Mouse (Mus musculus): Measurements from ENCODE around the gene Ets2. TPM values are rescaled to one million over a fixed set of nuclear protein-coding genes. Genes with fewer than 3 reads are reported as not detected.

The Ets2 gene
- polyA plus RNA-seq, 1 experiment from 2014 or later: 23.9 TPM

GRCm38 (mm10) chr16:95717631-95718030 lies 15.8 kb downstream of the Ets2 start:
- H3K27me3 ChIP-seq: no peaks in the 10 kb centered on the region
- no peak overlapping the region for H3K4me3 ChIP-seq
- 96% methylated on average over 6 of the region's 6 CpGs for WGBS
- no peaks in the 10 kb centered on the region for H3K4me1 ChIP-seq (replicated peaks)
- H3K27ac ChIP-seq (replicated peaks): no peak overlapping the region
- no peak for ATAC-seq (ENCODE audit: low read depth)
- no peak overlapping the region for H3K4me2 ChIP-seq
- H3K36me3 ChIP-seq: peaks cover 82% of the 10 kb centered on the region
- no peak overlapping the region for H3K9ac ChIP-seq
- H3K9me3 ChIP-seq: 0 out of 2 replicates have a peak, but pooled peaks cover 5% of the 10 kb centered on the region

GRCm38 (mm10) chr16:95718119-95718518 lies 16.2 kb downstream of the Ets2 start:
- peaks cover 82% of the 10 kb centered on the region for H3K36me3 ChIP-seq
- no peak for ATAC-seq (ENCODE audit: low read depth)
- 97% methylated on average over 4 of the region's 4 CpGs for WGBS
- no peak overlapping the region for H3K27ac ChIP-seq (replicated peaks)
- H3K4me2 ChIP-seq: no peak overlapping the region
- no peak overlapping the region for H3K4me3 ChIP-seq
- H3K9ac ChIP-seq: no peak overlapping the region
- H3K9me3 ChIP-seq: 0 out of 2 replicates have a peak, but pooled peaks cover 5% of the 10 kb centered on the region
- no peaks in the 10 kb centered on the region for H3K27me3 ChIP-seq
- H3K4me1 ChIP-seq (replicated peaks): no peaks in the 10 kb centered on the region

- 93% methylated on average over 8 of the region's 8 CpGs for WGBS
- no peak for ATAC-seq (ENCODE audit: low read depth)
- Histone ChIP-seq H3K36me3 (peaks cover 61% of the 10 kb centered on the region), H3K9me3 (0 out of 2 replicates have a peak, but pooled peaks cover 5% of the 10 kb centered on the region), H3K9ac (no peak overlapping the region), H3K27ac (replicated peaks) (no peak overlapping the region), H3K27me3 (no peaks in the 10 kb centered on the region), H3K4me3 (no peak overlapping the region), H3K4me1 (replicated peaks) (no peaks in the 10 kb centered on the region), H3K4me2 (no peak overlapping the region)
These were observed 18.7 kb downstream of the Ets2 start for GRCm38 (mm10) chr16:95720532-95720931.

GRCm38 (mm10) chr16:95724251-95724650 lies 22.4 kb downstream of the Ets2 start:
- ATAC-seq (ENCODE audit: low read depth): no peak
- H3K36me3 ChIP-seq: peaks cover 24% of the 10 kb centered on the region
- no peak overlapping the region for H3K9ac ChIP-seq
- no peak overlapping the region for H3K4me3 ChIP-seq
- H3K4me1 ChIP-seq (replicated peaks): no peaks in the 10 kb centered on the region
- WGBS: 79% methylated on average over 2 of the region's 2 CpGs
- H3K27ac ChIP-seq (replicated peaks): no peak overlapping the region
- no peak overlapping the region for H3K4me2 ChIP-seq
- H3K9me3 ChIP-seq: 0 out of 2 replicates have a peak, but pooled peaks cover 5% of the 10 kb centered on the region
- no peaks in the 10 kb centered on the region for H3K27me3 ChIP-seq

GRCm38 (mm10) chr16:95724776-95725175 lies 22.9 kb downstream of the Ets2 start:
- H3K9ac ChIP-seq: no peak overlapping the region
- no peak overlapping the region for H3K4me3 ChIP-seq
- peaks cover 19% of the 10 kb centered on the region for H3K36me3 ChIP-seq
- no peak for ATAC-seq (ENCODE audit: low read depth)
- 80% methylated on average over 5 of the region's 5 CpGs for WGBS
- H3K27me3 ChIP-seq: no peaks in the 10 kb centered on the region
- H3K4me2 ChIP-seq: no peak overlapping the region
- no peaks in the 10 kb centered on the region for H3K4me1 ChIP-seq (replicated peaks)
- H3K9me3 ChIP-seq: 0 out of 2 replicates have a peak, but pooled peaks cover 5% of the 10 kb centered on the region
- no peak overlapping the region for H3K27ac ChIP-seq (replicated peaks)

- WGBS: 93% methylated on average over 4 of the region's 4 CpGs
These were observed 24.9 kb downstream of the Ets2 start for GRCm38 (mm10) chr16:95726802-95727201.

GRCm38 (mm10) chr16:95728453-95729435 lies 26.9 kb downstream of the Ets2 start:
- no peak overlapping the region for H3K27ac ChIP-seq (replicated peaks)
- no peaks in the 10 kb centered on the region; the same call in 1 of the 2 replicates for H3K27me3 ChIP-seq
- no peaks in the 10 kb centered on the region for H3K9me3 ChIP-seq
- no peak for ATAC-seq (ENCODE audit: low read depth)
- H3K4me3 ChIP-seq: no peak overlapping the region
- no peak overlapping the region for H3K4me2 ChIP-seq
- 72% methylated on average over 10 of the region's 10 CpGs for WGBS
- H3K9ac ChIP-seq: no peak overlapping the region
- no peaks in the 10 kb centered on the region for H3K36me3 ChIP-seq
- H3K4me1 ChIP-seq (replicated peaks): no peaks in the 10 kb centered on the region

More at GRCm38 (mm10) chr16:95726802-95727201, 24.9 kb downstream of the Ets2 start:
- Histone ChIP-seq H3K4me1 (replicated peaks) (no peaks in the 10 kb centered on the region), H3K9me3 (0 out of 2 replicates have a peak, but pooled peaks cover 2% of the 10 kb centered on the region), H3K36me3 (no peaks in the 10 kb centered on the region), H3K4me3 (no peak overlapping the region), H3K9ac (no peak overlapping the region), H3K4me2 (no peak overlapping the region), H3K27me3 (no peaks in the 10 kb centered on the region; the same call in 1 of the 2 replicates), H3K27ac (replicated peaks) (no peak overlapping the region)
- ATAC-seq (ENCODE audit: low read depth): no peak

GRCm38 (mm10) chr16:95729775-95730174 lies 27.9 kb downstream of the Ets2 start:
- Histone ChIP-seq H3K4me2 (no peak overlapping the region), H3K4me3 (no peak overlapping the region), H3K36me3 (no peaks in the 10 kb centered on the region), H3K9ac (no peak overlapping the region), H3K27me3 (no peaks in the 10 kb centered on the region; the same call in 1 of the 2 replicates), H3K9me3 (no peaks in the 10 kb centered on the region), H3K27ac (replicated peaks) (no peak overlapping the region), H3K4me1 (replicated peaks) (no peaks in the 10 kb centered on the region)
- WGBS: 77% methylated on average over 6 of the region's 6 CpGs
- no peak for ATAC-seq (ENCODE audit: low read depth)

GRCm38 (mm10) chr16:95734785-95735184 lies 32.9 kb downstream of the Ets2 start:
- Histone ChIP-seq H3K9me3 (no peaks in the 10 kb centered on the region), H3K4me1 (replicated peaks) (peaks cover 3% of the 10 kb centered on the region; the same call in 1 of the 2 replicates), H3K36me3 (no peaks in the 10 kb centered on the region), H3K27me3 (no peaks in the 10 kb centered on the region; the same call in 1 of the 2 replicates), H3K4me3 (no peak overlapping the region), H3K27ac (replicated peaks) (no peak overlapping the region), H3K9ac (no peak overlapping the region), H3K4me2 (no peak overlapping the region)
- no peak for ATAC-seq (ENCODE audit: low read depth)
- 86% methylated on average over 2 of the region's 2 CpGs for WGBS

- ATAC-seq (ENCODE audit: low read depth): no peak
- peaks cover 3% of the 10 kb centered on the region; the same call in 1 of the 2 replicates for H3K4me1 ChIP-seq (replicated peaks)
- no peak overlapping the region for H3K4me2 ChIP-seq
- no peak overlapping the region for H3K9ac ChIP-seq
- H3K27ac ChIP-seq (replicated peaks): no peak overlapping the region
- H3K36me3 ChIP-seq: no peaks in the 10 kb centered on the region
- H3K4me3 ChIP-seq: no peak overlapping the region
- H3K27me3 ChIP-seq: no peaks in the 10 kb centered on the region; the same call in 1 of the 2 replicates
- no peaks in the 10 kb centered on the region for H3K9me3 ChIP-seq
These were observed 34.2 kb downstream of the Ets2 start for GRCm38 (mm10) chr16:95736059-95736458.

GRCm38 (mm10) chr16:95736470-95736869 lies 34.6 kb downstream of the Ets2 start:
- Histone ChIP-seq H3K4me3 (no peak overlapping the region), H3K9me3 (no peaks in the 10 kb centered on the region), H3K4me2 (no peak overlapping the region), H3K27me3 (no peaks in the 10 kb centered on the region; the same call in 1 of the 2 replicates), H3K9ac (no peak overlapping the region), H3K27ac (replicated peaks) (no peak overlapping the region), H3K36me3 (no peaks in the 10 kb centered on the region), H3K4me1 (replicated peaks) (peaks cover 3% of the 10 kb centered on the region; the same call in 1 of the 2 replicates)
- no peak for ATAC-seq (ENCODE audit: low read depth)
- WGBS: 87% methylated on average over 6 of the region's 6 CpGs

- H3K4me2 ChIP-seq: no peak overlapping the region
- no peak overlapping the region for H3K27ac ChIP-seq (replicated peaks)
- H3K36me3 ChIP-seq: no peaks in the 10 kb centered on the region
- WGBS: 50% methylated on average over 6 of the region's 6 CpGs
- no peaks in the 10 kb centered on the region for H3K27me3 ChIP-seq
- H3K4me3 ChIP-seq: no peak overlapping the region
- no peak for ATAC-seq (ENCODE audit: low read depth)
- H3K4me1 ChIP-seq (replicated peaks): peaks cover 3% of the 10 kb centered on the region; the same call in 1 of the 2 replicates
- H3K9me3 ChIP-seq: no peaks in the 10 kb centered on the region
- H3K9ac ChIP-seq: no peak overlapping the region
These were observed 37.6 kb downstream of the Ets2 start for GRCm38 (mm10) chr16:95739522-95739921.
